Mouse (Mus musculus) heart, postnatal 0 days (tissue): ENCODE measurements around the gene Asap3.

Experiments
- CTCF ChIP-seq: IDR thresholded peaks from 2 replicates; pipeline ENCODE4 v1.5.1; 2016; ENCODE audit warnings: antibody characterized with exemption, control low read depth, low read depth
- EP300 ChIP-seq: IDR thresholded peaks from 2 replicates; pipeline ENCODE4 v1.6.1; 2016; ENCODE audit warnings: antibody characterized with exemption, low read depth

- TF ChIP-seq CTCF = no peak
- no peak for TF ChIP-seq EP300
Observed at GRCm38 (mm10) chr4:136186739-136187472, 19.3 kb upstream of the Asap3 start.
